Mouse (Mus musculus) monocyte, adult 5-6 weeks (primary cell): ENCODE results near the gene Nrip3. TPM values are rescaled to one million over a fixed set of nuclear protein-coding genes. Genes with fewer than 3 reads are reported as not detected.

Experiments
- ATAC-seq: fragments of 153-309, 156-312 bp; replicated peaks from 2 replicates; pipeline ENCODE4 v1.8.0; 2017; ENCODE audit warnings: mild to moderate bottlenecking; ENCODE audit not compliant: low TSS enrichment, insufficient number of reproducible peaks, severe bottlenecking, poor library complexity, low FRiP score
- total RNA-seq: library from RNA; stranded (forward); fragments of 200-1000, 200-491, 200-594 nt; gene quantifications from 3 replicates; pipeline ENCODE4 v1.2.3, GENCODE M21; 2017

The Nrip3 gene
- total RNA-seq = not detected in 3 replicates

DNA sequence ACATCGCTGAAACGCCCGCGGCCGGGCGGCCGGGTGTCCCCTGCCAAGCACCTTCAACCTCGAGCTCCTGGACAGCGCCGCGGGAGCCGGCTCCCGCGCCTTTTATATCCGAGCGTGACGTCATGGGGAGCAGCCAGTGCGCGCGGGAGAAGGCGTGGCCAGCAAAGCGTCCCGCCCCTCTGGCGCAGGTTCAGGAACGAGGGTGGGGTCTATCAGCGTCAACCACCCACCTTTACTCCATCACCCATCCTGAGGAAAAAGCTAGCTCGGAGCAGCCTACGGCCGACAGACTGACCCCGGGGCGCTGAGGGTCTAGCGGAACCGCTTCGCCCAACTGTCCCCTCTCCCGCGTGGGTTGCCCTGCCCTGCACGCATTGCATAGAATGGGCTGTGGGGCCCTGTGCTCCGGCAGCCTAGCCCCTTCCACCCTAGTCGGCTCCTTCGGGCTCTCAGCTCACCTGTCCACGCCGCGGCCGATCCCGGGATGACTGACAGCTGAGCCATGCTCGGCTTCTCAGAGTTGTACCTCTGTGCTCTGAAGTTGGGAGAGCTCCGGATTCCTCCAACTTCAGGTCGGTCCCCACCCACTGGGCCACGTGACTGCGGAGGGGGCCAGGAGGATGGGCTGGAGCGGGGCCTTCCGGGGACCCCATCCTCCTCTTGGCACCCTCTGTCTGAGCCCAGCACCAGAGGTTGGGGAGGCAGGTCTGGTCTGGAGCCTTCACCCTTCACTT is at the start of gene Nrip3:
Gene Nrip3, minus strand, starts transcription at position 556 of the 734 bp plus-strand sequence.
- no peak; the same call in 1 of the 2 replicates for ATAC-seq

DNA sequence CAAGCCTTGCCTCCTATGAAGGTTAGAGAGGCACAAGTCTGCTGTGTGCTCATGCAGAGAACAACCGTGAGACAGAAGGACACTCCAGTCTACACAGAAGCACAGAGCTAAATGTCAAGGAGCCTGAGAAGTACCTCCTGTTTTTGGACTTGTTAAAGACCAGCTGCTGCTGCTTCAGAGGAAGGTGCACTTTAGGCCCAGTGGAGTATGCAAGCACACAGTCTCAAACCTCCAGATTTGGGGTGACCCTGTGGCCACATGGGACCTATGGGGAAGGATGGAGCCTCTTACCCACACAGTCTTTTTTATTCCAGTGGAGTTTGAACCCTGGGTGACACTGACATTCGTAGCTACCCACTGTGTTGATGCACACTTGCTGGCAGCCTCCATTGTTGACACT is 49.6 kb upstream of the Nrip3 start:
- ATAC-seq = no peak

DNA sequence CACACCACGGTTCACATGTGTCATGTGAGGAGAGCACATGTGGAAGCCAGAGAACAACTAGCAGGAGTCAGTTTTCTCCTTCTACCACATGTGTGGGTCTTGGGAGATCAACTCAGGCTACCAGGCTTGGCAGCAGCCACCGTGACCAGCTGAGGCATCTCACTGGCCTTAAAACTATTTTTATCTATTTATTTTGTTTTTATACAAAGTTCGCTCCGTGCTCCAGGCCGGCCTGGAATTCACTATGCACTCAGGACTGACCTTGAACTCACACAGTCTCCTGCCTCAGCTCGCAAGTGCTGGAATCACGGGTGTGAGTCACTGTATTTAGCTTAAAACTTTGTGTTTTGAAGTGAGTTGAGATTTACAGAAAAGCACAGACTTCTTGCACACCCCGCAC is 45.1 kb upstream of the Nrip3 start:
- no peak for ATAC-seq

DNA sequence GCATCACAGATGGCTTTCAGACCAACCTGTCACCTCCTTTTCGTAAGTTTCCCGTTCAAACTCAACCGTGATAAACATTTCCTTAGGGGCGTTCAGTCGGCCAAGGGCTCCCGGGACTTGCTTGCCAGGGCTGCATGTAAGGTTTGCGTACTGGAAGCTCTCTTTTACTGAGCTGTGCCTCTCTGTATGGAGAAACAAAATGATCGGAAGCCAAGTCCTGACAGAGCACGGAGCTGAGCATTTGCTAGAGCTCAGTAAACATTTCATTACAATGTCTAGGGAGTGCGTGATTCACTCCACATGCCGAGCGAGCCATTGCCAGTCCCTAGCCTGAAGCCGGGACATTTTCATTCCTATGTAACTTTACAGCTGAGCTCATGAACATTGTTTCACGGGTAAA is 43.5 kb upstream of the Nrip3 start:
- no peak for ATAC-seq

DNA sequence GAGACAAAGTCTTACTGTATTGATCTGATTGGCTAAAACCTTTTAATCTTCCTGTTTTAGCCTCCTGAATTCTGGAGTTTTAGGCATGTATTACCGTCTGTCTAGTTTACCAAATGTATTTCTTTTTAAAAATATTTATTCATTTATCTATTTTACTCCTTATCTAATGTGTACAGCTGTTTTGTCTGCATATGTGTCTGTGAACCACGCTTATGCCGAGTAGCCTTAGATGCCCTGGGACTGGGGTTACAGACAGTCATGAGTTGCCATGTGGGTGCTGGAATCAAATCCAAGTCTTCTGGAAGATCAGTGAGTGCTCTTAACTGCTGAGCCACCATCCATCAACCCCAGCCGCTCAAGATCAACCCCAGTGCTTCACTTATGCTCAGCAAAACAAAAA is 36.8 kb upstream of the Nrip3 start:
- ATAC-seq = no peak

DNA sequence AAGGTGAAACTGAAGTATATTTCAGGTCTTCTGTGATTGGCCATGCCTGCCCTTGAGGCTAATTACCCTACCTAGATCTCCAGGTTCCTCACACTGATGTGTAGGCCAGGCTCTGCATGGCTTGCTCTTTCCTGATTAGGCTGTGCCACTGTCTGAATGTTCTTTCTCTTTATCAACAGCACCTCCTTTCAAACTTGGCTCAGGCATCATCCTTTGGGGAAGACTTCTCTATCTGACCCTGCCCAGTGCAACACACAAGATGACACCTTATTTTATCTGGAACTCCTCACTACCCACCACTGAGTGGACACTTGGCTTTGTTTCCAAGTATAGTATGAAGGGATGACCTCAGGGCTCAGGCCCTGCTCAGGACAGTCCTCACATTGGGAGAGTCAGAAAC is 36.1 kb upstream of the Nrip3 start:
- ATAC-seq = no peak

DNA sequence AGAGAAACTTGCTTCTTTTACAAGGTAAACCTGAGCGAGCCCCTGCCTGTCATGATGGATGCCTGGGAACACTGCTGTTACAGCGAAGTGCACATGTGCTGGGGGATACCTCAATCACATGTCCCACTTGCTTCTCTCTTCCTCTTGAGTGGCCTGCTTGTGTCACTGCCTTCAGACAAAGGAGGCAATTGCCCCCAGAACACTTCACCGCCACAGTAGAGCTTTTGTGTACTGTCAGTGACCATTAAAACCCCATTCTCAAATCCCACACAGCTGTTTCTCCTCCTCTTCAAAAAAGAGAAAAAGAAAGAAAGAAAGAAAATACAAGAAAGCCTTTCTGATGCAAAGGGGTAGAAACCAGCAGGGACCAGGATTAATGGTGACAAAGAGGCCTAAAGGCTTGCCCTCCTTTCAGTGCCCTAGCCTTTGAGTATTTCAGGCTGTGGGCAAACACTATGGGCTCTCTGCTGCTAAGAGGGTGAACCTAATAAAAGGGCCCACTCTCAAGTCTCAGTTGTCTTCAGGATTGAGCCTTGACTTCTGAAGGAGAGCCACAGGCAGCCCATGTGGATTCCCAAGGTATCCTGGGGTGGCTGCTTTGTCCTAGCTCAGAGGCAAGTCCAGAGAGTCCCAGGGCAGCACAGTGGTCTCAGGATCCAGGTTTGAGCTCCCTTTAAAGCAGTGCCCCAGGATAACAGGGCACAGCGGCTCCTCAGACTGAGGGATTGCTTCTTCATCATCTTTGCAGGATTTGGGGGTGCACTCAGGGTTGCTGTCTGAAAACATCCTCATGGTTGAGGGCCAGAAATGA is 31.7 kb upstream of the Nrip3 start:
- ATAC-seq = no peak

DNA sequence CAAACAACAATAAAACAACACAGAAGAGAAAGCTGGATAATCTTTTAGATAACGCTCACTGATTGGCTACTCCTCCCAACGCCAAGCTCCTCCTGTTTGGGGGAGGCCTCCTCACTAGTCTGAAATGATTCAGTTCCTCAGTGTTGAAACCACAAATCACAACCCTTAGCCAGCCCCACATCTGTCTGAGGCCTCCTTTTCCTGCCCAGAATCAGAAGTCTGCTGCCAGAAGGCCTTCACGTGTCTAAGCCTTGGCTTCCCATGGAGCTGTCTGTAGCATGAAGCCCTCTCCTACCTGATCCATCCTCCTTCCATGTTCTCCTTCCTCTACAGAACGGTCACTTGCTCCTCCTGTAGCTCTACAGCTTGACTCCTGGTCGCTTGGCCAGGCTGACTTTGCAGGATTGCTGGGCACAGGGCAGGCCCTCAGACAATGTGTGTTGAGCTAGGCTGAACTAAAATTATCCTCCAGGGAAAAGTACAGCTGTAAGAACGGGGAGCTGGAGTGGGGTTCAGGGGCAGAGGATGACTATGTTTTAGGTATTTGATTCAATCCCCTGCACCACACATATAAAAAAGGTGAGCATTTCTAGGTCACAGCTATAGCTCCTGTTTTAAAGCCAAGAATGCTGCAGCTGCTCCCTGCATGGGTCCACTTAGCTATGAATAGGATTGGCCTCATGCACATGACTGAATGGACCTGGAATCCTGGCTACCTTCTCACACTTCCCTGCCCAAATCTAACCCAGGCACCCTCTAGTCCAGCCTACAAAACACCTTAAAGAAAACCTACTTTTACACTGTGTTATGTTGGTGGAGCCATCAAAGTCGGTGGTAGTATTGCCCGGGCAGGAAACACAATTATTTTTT is 26.0 kb upstream of the Nrip3 start:
- no peak for ATAC-seq

DNA sequence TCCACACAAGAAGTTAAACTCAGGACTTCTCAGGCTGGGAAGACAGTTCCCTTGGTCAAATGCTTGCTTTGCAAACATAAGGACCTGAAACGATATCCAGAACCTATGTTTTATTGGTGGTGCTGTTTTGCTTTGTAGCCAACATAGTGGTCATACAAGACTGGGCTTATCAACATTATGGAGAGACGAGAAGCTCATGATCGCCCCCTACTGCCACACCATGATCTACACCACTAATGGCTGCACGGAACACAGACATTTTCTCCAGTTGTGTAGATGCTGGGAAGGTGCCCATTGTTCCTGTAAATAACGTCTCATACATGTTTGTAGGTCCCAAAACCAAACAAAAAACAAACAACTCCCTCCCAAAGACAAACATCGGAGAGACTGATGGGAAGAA is 23.0 kb upstream of the Nrip3 start:
- no peak for ATAC-seq

DNA sequence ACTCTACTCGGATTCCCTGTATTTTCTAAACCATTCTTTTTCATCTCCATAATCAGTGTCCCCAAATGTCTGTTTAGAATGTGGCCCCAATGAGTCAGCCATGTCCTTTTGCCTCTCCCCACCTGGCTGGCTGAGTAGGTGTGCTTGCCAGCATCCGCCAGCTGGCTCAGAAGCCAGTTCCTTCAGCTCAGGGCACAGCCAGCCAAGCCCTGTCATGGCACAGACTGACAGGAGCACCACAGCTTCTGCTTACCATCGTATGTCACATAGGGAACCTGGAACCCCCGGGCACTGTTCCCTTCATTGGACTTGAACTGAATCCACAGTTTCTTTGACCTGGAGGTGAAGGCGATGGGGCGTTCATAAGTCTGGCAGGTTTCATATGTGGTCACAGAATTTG is 22.5 kb upstream of the Nrip3 start:
- no peak for ATAC-seq

DNA sequence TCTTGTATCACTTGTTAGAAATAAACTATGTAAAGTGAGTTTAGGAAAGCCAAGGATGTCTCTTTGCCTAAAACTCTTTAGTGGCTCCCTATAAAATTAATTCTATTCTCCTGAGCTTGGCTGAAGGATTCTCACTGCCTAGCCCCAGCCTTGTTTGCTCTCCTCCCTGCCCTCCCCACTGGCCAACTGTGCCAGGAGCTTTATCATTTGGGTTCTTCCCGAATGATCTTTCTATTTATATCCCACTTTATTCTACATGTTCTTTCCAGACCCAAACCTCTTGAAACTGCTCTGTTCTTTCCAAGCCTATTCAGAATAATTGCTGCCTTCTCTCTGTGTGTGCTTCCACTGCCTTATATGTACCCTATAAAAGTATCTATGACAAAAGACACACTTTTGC is 21.7 kb upstream of the Nrip3 start:
- no peak for ATAC-seq

DNA sequence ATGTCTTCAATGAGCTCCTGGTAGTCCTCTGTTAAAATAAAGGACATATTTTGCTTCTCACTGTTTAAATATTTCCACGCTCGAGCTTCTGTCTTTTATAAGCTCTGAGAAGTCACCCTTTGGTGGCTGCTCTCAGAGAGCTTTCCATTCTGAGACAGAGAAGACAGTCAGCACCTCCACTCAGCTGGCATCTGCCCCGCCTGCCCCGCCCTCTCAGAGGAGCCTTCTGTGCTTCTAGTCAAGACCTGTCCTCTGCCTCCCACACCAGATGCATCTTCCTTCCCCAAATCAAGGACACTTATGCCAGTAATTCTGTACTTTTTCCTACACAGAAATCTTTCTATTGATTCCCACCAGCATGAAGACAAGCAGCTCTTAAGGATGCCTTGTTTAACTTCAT is 18.8 kb upstream of the Nrip3 start:
- ATAC-seq = no peak

DNA sequence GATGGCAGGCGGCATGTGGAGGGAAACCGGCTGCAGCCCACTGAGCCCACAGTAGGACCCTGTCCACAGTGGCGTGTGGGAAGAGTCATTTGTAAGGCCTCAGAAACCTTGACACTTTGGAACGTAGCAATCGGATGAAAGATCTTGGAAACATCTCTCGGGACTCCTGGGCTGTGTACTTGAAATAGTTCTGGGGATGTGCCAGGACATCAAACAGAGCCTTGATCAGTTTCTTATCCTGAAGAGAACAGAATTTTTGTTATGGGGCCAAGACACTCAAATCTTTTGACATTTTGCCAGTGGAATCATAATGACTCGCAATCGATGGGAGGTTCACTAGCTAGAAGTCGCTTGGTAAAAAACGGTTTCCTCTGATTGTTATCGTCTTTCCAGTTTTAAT is 17.3 kb upstream of the Nrip3 start:
- no peak for ATAC-seq

DNA sequence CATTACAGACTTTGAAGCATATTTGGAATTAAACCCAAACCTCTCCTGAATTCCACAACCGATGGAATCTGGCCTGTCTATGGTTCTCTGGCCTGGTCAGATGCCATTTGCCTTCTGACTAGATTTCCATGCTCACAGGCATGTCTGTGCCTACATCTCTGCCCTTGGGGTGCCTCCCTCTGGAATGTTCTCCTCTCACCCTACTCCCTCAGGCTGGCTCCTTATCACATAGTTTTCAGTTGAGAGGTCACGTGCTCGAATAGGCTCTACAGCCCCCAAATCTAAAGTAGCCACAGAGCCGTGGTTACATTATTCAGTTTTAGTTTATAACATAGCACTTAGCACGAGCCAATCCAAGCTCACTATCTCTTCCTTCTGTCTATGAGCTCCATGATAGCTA is 13.7 kb upstream of the Nrip3 start:
- no peak for ATAC-seq

DNA sequence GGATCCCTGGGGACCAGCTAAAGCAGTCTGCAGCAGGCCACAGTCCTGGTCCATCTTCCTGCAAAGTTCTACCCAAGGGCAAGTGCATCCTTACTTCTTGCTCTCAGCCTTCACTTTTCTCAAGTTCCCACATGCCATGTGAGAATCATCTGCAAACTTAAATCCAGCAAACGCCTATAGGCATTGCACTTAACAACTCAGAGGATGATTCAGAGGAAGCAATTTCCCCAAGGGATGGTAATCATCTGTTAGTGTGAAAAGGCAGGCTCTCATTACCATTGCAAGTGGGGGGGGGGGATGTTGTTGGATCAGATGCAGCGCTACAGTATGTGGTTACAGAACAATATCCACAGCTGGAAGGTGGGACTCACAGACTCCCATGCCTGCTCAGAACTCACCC is 12.7 kb upstream of the Nrip3 start:
- no peak for ATAC-seq

DNA sequence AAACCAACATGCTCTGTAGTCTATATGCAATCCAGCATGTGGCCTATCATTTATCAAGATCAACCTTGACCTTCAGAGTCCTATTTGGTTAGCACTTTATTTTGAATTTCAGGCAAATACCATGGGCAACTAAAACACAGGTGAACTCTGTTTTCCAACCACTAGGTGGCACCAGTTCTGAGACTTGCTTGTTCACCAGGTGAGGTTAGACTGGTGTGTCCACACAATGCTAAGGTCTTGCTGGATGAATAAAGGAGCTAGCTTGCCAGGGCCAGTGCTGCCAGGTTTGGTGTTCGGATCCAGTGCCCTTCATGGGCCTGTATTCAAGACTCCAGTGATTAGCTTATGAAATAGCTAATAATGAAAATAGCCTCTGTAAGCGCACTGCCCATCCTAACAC is 10.9 kb upstream of the Nrip3 start:
- no peak for ATAC-seq

DNA sequence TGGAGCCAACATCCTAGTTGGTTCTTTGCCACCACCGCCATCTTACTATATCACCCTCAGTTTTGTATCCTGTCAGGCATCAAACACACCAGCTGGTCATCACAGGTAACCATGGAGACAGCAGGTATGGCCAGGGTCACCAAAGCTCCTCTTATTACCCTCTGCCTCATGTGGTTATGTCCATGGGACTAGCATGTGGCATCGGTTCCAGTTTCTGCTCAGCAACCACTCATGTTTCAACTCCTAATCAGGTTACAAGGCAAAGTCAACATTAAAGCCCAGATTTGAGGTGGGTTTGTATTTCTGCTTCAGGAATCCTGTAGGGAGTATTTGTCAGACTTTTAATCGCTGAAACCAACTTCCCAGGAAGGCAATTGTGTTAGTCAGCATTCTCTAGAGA is 9.0 kb upstream of the Nrip3 start:
- ATAC-seq = no peak

DNA sequence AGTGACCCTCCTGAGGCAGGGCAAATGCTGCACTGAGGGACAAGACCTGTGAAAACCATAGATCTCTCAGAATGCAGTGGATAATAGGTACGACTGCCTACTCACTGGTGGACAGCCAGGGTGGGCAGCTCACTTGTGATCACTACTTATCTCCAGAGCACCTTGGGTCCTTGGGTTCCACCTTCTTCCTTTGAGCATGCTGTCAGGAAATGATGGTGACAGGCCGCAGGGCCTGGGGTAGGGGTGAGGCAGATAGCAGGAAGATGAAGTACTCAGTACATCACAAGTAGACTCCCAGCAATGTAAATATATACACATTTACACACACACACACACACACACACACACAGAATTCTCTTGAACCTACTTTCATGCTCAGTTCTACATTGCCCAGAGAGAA is 6.0 kb upstream of the Nrip3 start:
- no peak for ATAC-seq

DNA sequence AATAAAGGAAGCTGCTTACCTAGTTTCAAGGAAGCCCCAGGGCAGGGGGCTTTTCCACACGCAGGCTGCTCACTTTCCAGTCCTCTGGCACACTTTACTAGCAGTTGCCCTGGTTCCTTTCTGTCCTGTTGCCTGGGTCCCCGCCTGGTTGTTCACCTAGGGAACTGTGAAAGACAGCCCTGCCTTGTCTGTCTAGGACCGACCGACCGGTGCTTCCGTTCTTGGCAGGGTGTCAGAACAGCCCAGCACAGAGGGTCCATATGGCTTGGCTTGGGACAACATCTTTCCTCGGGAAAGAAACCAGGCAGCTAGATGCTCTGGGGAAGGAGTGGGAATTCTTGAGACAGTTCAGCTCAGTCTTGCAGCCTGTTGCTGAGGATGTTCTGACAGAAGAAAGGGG is 1.5 kb upstream of the Nrip3 start:
- ATAC-seq = no peak
